Mouse (Mus musculus): ENCODE data around the gene Plekhm1. TPM values are rescaled to one million over a fixed set of nuclear protein-coding genes. Genes with fewer than 3 reads are reported as not detected.

Plekhm1 gene
- polyA plus RNA-seq, 1 experiment = 28.0 TPM

DNA sequence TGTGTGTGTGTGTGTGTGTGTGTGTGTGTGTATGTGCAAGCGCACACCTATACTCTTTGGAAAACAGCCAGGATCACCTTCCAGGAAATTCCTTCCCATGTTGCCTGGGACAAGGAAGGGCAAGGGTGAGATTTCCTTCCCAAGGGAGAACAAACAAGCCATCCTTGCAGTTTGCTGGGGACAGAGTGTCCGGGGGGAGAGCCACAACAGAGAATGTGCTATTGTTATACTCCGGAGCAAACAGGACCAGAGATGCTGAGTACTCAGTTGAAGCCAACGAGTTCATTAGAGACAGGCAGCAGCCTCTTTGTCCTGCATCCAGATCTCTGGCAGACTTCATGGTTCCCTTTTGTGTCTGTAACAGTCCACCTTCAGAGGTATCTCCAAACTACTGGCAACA lies 54.2 kb downstream of the Plekhm1 start:
- no peak overlapping the region for H3K4me3 ChIP-seq (replicated peaks; ENCODE audit: extremely low read depth, low read depth, low read length)

DNA sequence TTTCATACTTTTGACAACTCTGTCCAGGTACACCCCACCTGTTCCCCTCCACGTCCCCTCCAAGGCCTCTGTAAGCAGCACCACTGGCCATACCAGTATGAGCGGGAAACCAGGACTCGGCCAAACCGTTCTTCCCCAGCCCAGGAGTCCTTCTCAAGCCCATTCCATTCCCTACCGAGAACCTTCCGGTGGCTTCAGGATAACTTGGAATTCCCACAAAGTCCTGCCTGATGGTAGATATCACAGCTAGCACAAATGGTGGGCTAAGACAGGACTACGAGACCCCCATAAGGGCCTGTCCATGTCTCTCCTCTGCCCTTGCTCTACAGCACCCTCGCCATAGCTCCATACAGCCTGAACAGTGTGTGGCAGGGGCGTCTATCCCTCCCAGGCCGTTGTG lies 54.8 kb downstream of the Plekhm1 start:
- H3K4me3 ChIP-seq (replicated peaks; ENCODE audit: extremely low read depth, low read depth, low read length) = no peak overlapping the region
- H3K4me1 ChIP-seq (ENCODE audit: control insufficient read depth, insufficient read depth, low read length) = peaks cover 26% of the 10 kb centered on the region
- no peak for DNase-seq
- WGBS = 90% methylated on average over 10 of the region's 10 CpGs
- TF ChIP-seq CTCF (IDR thresholded peaks at IDR 0.05; ENCODE audit: insufficient read depth, low read length) (no peak), POLR2A (IDR thresholded peaks at IDR 0.05; ENCODE audit: borderline replicate concordance, extremely low read depth, low read depth, low read length) (no peak)

More for the DNA sequence above, 54.2 kb downstream of the Plekhm1 start:
- peaks cover 26% of the 10 kb centered on the region for H3K4me1 ChIP-seq (ENCODE audit: control insufficient read depth, insufficient read depth, low read length)
- TF ChIP-seq POLR2A (IDR thresholded peaks at IDR 0.05; ENCODE audit: borderline replicate concordance, extremely low read depth, low read depth, low read length) (no peak), CTCF (IDR thresholded peaks at IDR 0.05; ENCODE audit: insufficient read depth, low read length) (no peak)
- no peak for DNase-seq
- WGBS = 51% methylated on average over 4 of the region's 4 CpGs

DNA sequence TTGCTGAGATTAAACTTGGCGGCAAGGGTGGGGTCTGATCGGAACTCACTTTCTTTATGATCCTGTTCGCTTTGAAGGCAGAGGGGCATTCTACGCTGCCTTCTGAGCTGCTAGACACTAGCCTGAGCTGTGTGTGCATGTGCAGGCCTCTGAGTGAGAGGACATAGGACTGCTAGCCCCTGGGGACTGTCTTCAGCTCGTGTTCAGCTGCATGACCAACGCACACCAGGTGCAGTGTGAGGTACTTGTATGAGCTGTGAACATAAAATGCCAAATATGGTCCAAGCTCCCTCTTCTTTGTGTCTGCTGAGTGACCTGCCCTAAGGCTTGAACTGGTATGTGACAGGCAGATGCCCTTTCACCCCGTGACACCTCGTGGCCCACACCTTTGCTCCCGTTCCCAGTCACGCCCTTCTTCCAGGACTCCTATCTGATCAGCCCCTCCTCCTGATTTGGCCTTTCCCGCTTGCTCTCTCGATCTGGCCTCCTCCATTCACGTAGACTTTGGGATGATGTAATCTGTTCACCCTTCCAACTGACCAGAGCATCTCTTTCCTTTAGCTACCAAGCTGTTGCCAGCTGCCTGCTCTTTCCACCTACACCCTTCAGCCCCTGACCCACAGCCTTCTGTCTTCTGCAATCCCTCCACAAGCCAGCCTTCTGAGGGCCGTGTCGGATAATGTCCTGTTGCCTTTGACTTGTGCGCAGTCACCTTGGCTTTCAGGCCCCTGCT lies 55.4 kb downstream of the Plekhm1 start:
- DNase-seq = no peak
- no peak for TF ChIP-seq POLR2A (IDR thresholded peaks at IDR 0.05; ENCODE audit: borderline replicate concordance, extremely low read depth, low read depth, low read length)
- no peak for TF ChIP-seq CTCF (IDR thresholded peaks at IDR 0.05; ENCODE audit: insufficient read depth, low read length)
- no peak overlapping the region for H3K4me3 ChIP-seq (replicated peaks; ENCODE audit: extremely low read depth, low read depth, low read length)
- 84% methylated on average over 16 of the region's 16 CpGs for WGBS
- peaks cover 25% of the 10 kb centered on the region for H3K4me1 ChIP-seq (ENCODE audit: control insufficient read depth, insufficient read depth, low read length)

DNA sequence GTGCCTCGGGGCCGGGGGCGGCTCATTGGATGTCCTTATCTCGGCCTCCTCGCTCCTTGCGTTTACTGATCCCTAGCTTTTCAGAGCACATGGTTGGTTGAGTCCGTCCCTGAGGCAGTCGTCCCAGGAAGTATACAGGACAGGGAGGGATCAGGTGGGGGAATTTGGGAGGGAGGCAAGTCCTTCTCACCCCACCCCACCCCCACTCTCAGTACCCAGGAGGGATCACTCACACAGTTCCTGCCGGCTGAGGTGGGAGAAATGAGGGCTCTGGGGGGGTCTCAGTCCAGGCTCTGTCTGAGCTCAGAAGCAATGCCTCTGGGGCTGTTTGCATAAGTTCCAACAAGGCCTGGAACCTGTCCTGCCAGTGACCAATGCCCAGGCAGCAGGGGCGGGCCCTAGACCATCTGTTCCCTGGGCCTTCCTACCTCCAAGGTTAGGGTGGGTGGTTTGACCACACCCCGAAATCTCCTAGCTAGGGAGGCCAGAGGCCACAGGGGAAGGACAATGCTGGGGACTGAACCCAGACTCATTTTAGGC lies 56.4 kb downstream of the Plekhm1 start:
- 43% methylated on average over 11 of the region's 11 CpGs for WGBS
- H3K4me3 ChIP-seq (replicated peaks; ENCODE audit: extremely low read depth, low read depth, low read length) = no peak overlapping the region
- H3K4me1 ChIP-seq (ENCODE audit: control insufficient read depth, insufficient read depth, low read length) = peaks cover 21% of the 10 kb centered on the region
- TF ChIP-seq CTCF (IDR thresholded peaks at IDR 0.05; ENCODE audit: insufficient read depth, low read length) = no peak
- TF ChIP-seq POLR2A (IDR thresholded peaks at IDR 0.05; ENCODE audit: borderline replicate concordance, extremely low read depth, low read depth, low read length) = no peak
- no peak for DNase-seq

DNA sequence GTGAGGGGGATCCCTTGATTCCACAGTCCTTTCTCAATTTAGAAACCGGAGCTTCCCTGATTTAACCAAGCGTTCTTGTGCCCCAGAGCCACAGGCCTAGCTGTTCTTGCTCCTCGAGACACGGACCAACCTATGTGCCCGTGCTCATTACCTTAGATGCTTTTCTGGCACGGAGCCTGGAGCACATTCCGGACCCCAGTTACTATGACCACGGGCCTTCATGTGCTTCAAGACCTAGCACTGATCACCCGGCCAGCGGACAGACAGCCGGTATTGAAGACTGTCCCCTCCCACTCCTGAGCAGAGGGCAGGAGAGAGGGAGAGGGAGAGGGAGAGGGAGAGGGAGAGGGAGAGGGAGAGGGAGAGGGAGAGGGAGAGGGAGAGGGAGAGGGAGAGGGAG lies 57.2 kb downstream of the Plekhm1 start:
- H3K4me1 ChIP-seq (ENCODE audit: control insufficient read depth, insufficient read depth, low read length) = peaks cover 15% of the 10 kb centered on the region
- WGBS = 40% methylated on average over 11 of the region's 11 CpGs
- H3K4me3 ChIP-seq (replicated peaks; ENCODE audit: extremely low read depth, low read depth, low read length) = no peak overlapping the region
- TF ChIP-seq POLR2A (IDR thresholded peaks at IDR 0.05; ENCODE audit: borderline replicate concordance, extremely low read depth, low read depth, low read length) = no peak
- no peak for TF ChIP-seq CTCF (IDR thresholded peaks at IDR 0.05; ENCODE audit: insufficient read depth, low read length)
- no peak for DNase-seq

DNA sequence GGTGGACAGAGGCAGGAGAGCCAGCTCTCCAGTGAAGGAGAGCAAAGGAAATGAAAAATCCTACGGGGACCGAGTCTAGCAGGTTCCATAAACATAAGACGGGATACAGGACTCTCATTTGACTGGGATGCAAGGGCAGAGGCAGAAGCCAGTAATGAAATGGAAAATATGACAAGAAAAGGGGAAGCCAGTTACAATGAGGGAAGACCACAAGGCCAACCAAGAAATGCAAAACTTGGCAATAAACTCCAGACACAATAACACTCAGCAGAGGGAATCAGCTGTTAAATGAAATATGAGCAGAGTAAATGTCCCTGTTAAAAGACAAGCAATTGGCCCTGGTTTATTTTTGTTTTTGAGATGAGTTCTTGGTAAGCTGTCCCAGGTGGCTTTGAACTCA lies 58.5 kb downstream of the Plekhm1 start:
- TF ChIP-seq POLR2A (IDR thresholded peaks at IDR 0.05; ENCODE audit: borderline replicate concordance, extremely low read depth, low read depth, low read length) = no peak
- no peak for TF ChIP-seq CTCF (IDR thresholded peaks at IDR 0.05; ENCODE audit: insufficient read depth, low read length)
- 27% methylated on average over 3 of the region's 3 CpGs for WGBS
- peaks cover 8% of the 10 kb centered on the region for H3K4me1 ChIP-seq (ENCODE audit: control insufficient read depth, insufficient read depth, low read length)
- DNase-seq = no peak
- no peak overlapping the region for H3K4me3 ChIP-seq (replicated peaks; ENCODE audit: extremely low read depth, low read depth, low read length)

DNA sequence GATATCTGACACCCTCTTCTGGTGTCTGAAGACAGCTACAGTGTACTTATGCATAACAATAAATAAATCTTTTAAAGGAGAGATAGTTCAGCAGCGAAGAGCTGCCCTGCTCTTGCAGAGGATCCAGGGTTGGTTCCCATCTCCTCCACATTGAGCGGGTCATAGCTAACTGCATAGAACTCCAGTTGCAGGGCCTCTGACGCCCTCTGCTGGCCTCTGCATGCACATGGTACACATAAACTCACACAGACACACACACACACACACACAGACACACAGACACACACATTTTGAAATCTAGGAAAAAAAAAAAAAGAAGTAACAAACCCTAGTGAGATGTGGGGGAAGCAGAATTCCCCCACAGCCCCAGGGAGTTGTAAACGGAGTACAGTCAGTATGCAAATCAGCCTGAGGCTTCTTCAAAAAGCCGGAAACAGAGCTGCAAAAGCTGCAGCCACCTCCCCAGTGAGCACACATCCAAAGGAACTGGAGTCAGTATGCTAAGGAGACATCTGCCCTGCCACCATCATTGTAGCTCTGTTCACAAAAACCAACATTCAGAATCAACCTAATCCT lies 60.2 kb downstream of the Plekhm1 start:
- 90% methylated on average over 5 of the region's 5 CpGs for WGBS
- TF ChIP-seq POLR2A (IDR thresholded peaks at IDR 0.05; ENCODE audit: borderline replicate concordance, extremely low read depth, low read depth, low read length) (no peak), CTCF (IDR thresholded peaks at IDR 0.05; ENCODE audit: insufficient read depth, low read length) (no peak)

DNA sequence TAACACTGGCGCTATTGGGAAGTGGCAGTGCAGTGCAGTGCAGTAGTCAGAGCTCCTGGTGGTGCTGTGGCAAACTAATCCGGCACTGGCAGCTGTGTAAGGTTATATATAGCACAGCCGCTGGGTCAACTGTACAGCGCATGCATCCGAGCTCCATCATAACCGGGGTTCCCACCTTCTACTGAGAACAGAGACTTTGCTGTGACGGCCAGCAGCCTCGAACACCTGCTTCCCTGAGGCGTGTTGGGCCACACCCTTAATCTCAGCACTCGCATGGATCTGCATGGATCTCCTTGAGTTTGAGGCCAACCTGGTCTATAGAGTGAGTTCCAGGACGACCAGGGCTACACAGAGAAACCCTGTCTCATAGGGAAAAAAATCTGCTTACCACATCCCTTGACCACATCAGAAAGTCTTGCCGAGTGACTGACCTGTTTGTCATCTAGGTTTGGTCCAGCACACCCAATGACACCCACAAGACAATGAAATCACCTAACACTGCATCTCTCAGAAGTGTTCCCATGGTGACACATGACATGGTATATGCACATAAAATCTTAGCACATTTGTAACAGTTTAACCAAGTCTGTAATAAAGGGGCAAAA lies 61.7 kb downstream of the Plekhm1 start:
- WGBS = 83% methylated on average over 12 of the region's 12 CpGs
- TF ChIP-seq POLR2A (IDR thresholded peaks at IDR 0.05; ENCODE audit: borderline replicate concordance, extremely low read depth, low read depth, low read length) = no peak
- TF ChIP-seq CTCF (IDR thresholded peaks at IDR 0.05; ENCODE audit: insufficient read depth, low read length) = no peak
- Histone ChIP-seq H3K4me3 (replicated peaks; ENCODE audit: extremely low read depth, low read depth, low read length) (no peak overlapping the region), H3K4me1 (ENCODE audit: control insufficient read depth, insufficient read depth, low read length) (peaks cover 13% of the 10 kb centered on the region)
- no peak for DNase-seq

More for the DNA sequence above, 60.2 kb downstream of the Plekhm1 start:
- Histone ChIP-seq H3K4me3 (replicated peaks; ENCODE audit: extremely low read depth, low read depth, low read length) (no peak overlapping the region), H3K4me1 (ENCODE audit: control insufficient read depth, insufficient read depth, low read length) (peaks cover 4% of the 10 kb centered on the region; the same call in 1 of the 2 replicates)
- no peak for DNase-seq

DNA sequence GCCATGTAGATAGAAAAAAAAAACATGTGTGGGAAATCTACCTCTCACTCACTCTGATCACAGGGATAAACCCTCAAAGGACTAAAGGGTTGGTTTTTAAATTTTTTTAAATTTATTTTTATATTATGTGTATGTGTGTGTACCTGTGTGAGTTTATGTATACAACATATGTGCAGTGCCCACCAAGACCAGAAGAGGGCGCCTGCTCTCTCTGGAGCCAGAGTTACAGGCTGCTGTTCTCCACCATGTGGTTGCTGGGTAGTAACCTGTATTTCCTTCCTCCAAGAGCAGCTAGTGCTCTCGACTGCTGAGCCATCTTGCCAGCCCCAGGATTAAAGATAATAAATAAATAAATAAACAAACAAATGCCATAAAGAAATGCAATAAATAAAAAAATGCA lies 62.8 kb downstream of the Plekhm1 start:
- 67% methylated on average over 2 of the region's 2 CpGs for WGBS
- no peak overlapping the region for H3K4me3 ChIP-seq (replicated peaks; ENCODE audit: extremely low read depth, low read depth, low read length)
- TF ChIP-seq CTCF (IDR thresholded peaks at IDR 0.05; ENCODE audit: insufficient read depth, low read length) (0 out of 2 replicates have a peak, but pooled peaks have one; percentile 14), POLR2A (IDR thresholded peaks at IDR 0.05; ENCODE audit: borderline replicate concordance, extremely low read depth, low read depth, low read length) (no peak)
- no peak for DNase-seq
- peaks cover 13% of the 10 kb centered on the region for H3K4me1 ChIP-seq (ENCODE audit: control insufficient read depth, insufficient read depth, low read length)

Measured in lung, adult 2 months (tissue).